Mouse (Mus musculus): ENCODE data around the gene Zfp451. TPM values are rescaled to one million over a fixed set of nuclear protein-coding genes. Genes with fewer than 3 reads are reported as not detected.
A peak's percentile ranks its signal among the peaks of the same experiment; 100 is the strongest.
"Not testable (repeated sequence)": the region's sequence is repeated elsewhere in the genome, so short reads cannot be mapped to it uniquely, and the experiment has no call there.

Gene Zfp451
- 2.6 and 3.3 TPM in 2 replicates for polyA plus RNA-seq (2012; rRNA removed)

GRCm38 (mm10) chr1:33813868-33814794, at the start of gene Zfp451:
TSS of gene Zfp451 (minus strand) at chr1:33814595.
- peak; percentile 65 to 89 for DNase-seq (ENCODE audit: low read depth in 1 of 2, low spot score in 2 of 2)
- under 1% methylated on average over 84 of the region's 85 CpGs for WGBS
- no peaks in the 10 kb centered on the region for H3K27me3 ChIP-seq (ENCODE audit: control insufficient read depth, insufficient read depth, low read length)
- H3K4me1 ChIP-seq (ENCODE audit: control insufficient read depth, insufficient read depth, insufficient read length): no peaks in the 10 kb centered on the region; the same call in 1 of the 2 replicates
- peak within 1 kb of the TSS; percentile 48 for H3K27ac ChIP-seq (ENCODE audit: insufficient read depth, low read length)
- TF ChIP-seq CTCF (IDR thresholded peaks at IDR 0.05; ENCODE audit: extremely low read depth, insufficient read depth, insufficient read length, insufficient replicate concordance) (0 out of 2 replicates have a peak, but pooled peaks have one; percentile 1), POLR2A (IDR thresholded peaks at IDR 0.05; ENCODE audit: low read depth, low read length) (no peak)
- peak within 1 kb of the TSS; percentile 74 for H3K4me3 ChIP-seq (ENCODE audit: extremely low read depth, insufficient read depth, insufficient read length)
- H3K36me3 ChIP-seq (ENCODE audit: control insufficient read depth, insufficient read depth, low read length): peaks cover 3% of the 10 kb centered on the region; the same call in 1 of the 2 replicates

- 90% methylated on average over 2 of the region's 2 CpGs for WGBS
- no peak overlapping the region for H3K27ac ChIP-seq (ENCODE audit: insufficient read depth, low read length)
Observed at GRCm38 (mm10) chr1:33846807-33847206, 32.4 kb upstream of the Zfp451 start.

GRCm38 (mm10) chr1:33843823-33844222, 29.4 kb upstream of the Zfp451 start:
- Histone ChIP-seq H3K4me1 (ENCODE audit: control insufficient read depth, insufficient read depth, insufficient read length) (no peaks in the 10 kb centered on the region), H3K27ac (ENCODE audit: insufficient read depth, low read length) (no peak overlapping the region), H3K4me3 (ENCODE audit: extremely low read depth, insufficient read depth, insufficient read length) (no peak overlapping the region), H3K36me3 (ENCODE audit: control insufficient read depth, insufficient read depth, low read length) (no peaks in the 10 kb centered on the region), H3K27me3 (ENCODE audit: control insufficient read depth, insufficient read depth, low read length) (no peaks in the 10 kb centered on the region)
- TF ChIP-seq POLR2A (IDR thresholded peaks at IDR 0.05; ENCODE audit: low read depth, low read length) (no peak), CTCF (IDR thresholded peaks at IDR 0.05; ENCODE audit: extremely low read depth, insufficient read depth, insufficient read length, insufficient replicate concordance) (no peak)
- DNase-seq (ENCODE audit: low read depth in 1 of 2, low spot score in 2 of 2): no peak
- 81% methylated on average over 6 of the region's 6 CpGs for WGBS

More at GRCm38 (mm10) chr1:33846807-33847206, 32.4 kb upstream of the Zfp451 start:
- no peak for DNase-seq (ENCODE audit: low read depth in 1 of 2, low spot score in 2 of 2)
- Histone ChIP-seq H3K4me3 (ENCODE audit: extremely low read depth, insufficient read depth, insufficient read length) (no peak overlapping the region), H3K36me3 (ENCODE audit: control insufficient read depth, insufficient read depth, low read length) (no peaks in the 10 kb centered on the region), H3K27me3 (ENCODE audit: control insufficient read depth, insufficient read depth, low read length) (no peaks in the 10 kb centered on the region), H3K4me1 (ENCODE audit: control insufficient read depth, insufficient read depth, insufficient read length) (no peaks in the 10 kb centered on the region)
- TF ChIP-seq POLR2A (IDR thresholded peaks at IDR 0.05; ENCODE audit: low read depth, low read length) (no peak), CTCF (IDR thresholded peaks at IDR 0.05; ENCODE audit: extremely low read depth, insufficient read depth, insufficient read length, insufficient replicate concordance) (no peak)

- H3K4me3 ChIP-seq (ENCODE audit: extremely low read depth, insufficient read depth, insufficient read length); H3K27ac ChIP-seq (ENCODE audit: insufficient read depth, low read length); H3K36me3 ChIP-seq (ENCODE audit: control insufficient read depth, insufficient read depth, low read length); H3K4me1 ChIP-seq (ENCODE audit: control insufficient read depth, insufficient read depth, insufficient read length); DNase-seq (ENCODE audit: low read depth in 1 of 2, low spot score in 2 of 2); H3K27me3 ChIP-seq (ENCODE audit: control insufficient read depth, insufficient read depth, low read length): not testable (repeated sequence)
- WGBS: 97% methylated on average over 14 of the region's 14 CpGs
Observed at GRCm38 (mm10) chr1:33838952-33839351, 24.6 kb upstream of the Zfp451 start.

- 67% methylated on average over 4 of the region's 4 CpGs for WGBS
- DNase-seq (ENCODE audit: low read depth in 1 of 2, low spot score in 2 of 2): no peak
- TF ChIP-seq POLR2A (IDR thresholded peaks at IDR 0.05; ENCODE audit: low read depth, low read length) (no peak), CTCF (IDR thresholded peaks at IDR 0.05; ENCODE audit: extremely low read depth, insufficient read depth, insufficient read length, insufficient replicate concordance) (no peak)
- Histone ChIP-seq H3K36me3 (ENCODE audit: control insufficient read depth, insufficient read depth, low read length) (no peaks in the 10 kb centered on the region), H3K4me1 (ENCODE audit: control insufficient read depth, insufficient read depth, insufficient read length) (no peaks in the 10 kb centered on the region), H3K27ac (ENCODE audit: insufficient read depth, low read length) (no peak overlapping the region), H3K4me3 (ENCODE audit: extremely low read depth, insufficient read depth, insufficient read length) (no peak overlapping the region), H3K27me3 (ENCODE audit: control insufficient read depth, insufficient read depth, low read length) (no peaks in the 10 kb centered on the region)
Observed at GRCm38 (mm10) chr1:33830586-33830985, 16.2 kb upstream of the Zfp451 start.

GRCm38 (mm10) chr1:33817931-33818330, 3.5 kb upstream of the Zfp451 start:
- TF ChIP-seq POLR2A (IDR thresholded peaks at IDR 0.05; ENCODE audit: low read depth, low read length) (no peak), CTCF (IDR thresholded peaks at IDR 0.05; ENCODE audit: extremely low read depth, insufficient read depth, insufficient read length, insufficient replicate concordance) (no peak)
- Histone ChIP-seq H3K27ac (ENCODE audit: insufficient read depth, low read length) (no peak overlapping the region), H3K36me3 (ENCODE audit: control insufficient read depth, insufficient read depth, low read length) (no peaks in the 10 kb centered on the region), H3K4me1 (ENCODE audit: control insufficient read depth, insufficient read depth, insufficient read length) (no peaks in the 10 kb centered on the region; the same call in 1 of the 2 replicates), H3K27me3 (ENCODE audit: control insufficient read depth, insufficient read depth, low read length) (no peaks in the 10 kb centered on the region), H3K4me3 (ENCODE audit: extremely low read depth, insufficient read depth, insufficient read length) (no peak overlapping the region)
- WGBS: 93% methylated on average over 2 of the region's 2 CpGs
- DNase-seq (ENCODE audit: low read depth in 1 of 2, low spot score in 2 of 2): no peak

- no peak for TF ChIP-seq POLR2A (IDR thresholded peaks at IDR 0.05; ENCODE audit: low read depth, low read length)
- no peak for TF ChIP-seq CTCF (IDR thresholded peaks at IDR 0.05; ENCODE audit: extremely low read depth, insufficient read depth, insufficient read length, insufficient replicate concordance)
- H3K36me3 ChIP-seq (ENCODE audit: control insufficient read depth, insufficient read depth, low read length): peaks cover 3% of the 10 kb centered on the region; the same call in 1 of the 2 replicates
- H3K4me3 ChIP-seq (ENCODE audit: extremely low read depth, insufficient read depth, insufficient read length): peak overlapping the region; percentile 74
- DNase-seq (ENCODE audit: low read depth in 1 of 2, low spot score in 2 of 2): no peak
- no peaks in the 10 kb centered on the region; the same call in 1 of the 2 replicates for H3K4me1 ChIP-seq (ENCODE audit: control insufficient read depth, insufficient read depth, insufficient read length)
- H3K27me3 ChIP-seq (ENCODE audit: control insufficient read depth, insufficient read depth, low read length): no peaks in the 10 kb centered on the region
- WGBS: 12% methylated on average over 11 of the region's 11 CpGs
- H3K27ac ChIP-seq (ENCODE audit: insufficient read depth, low read length): no peak overlapping the region
Observed at GRCm38 (mm10) chr1:33813495-33813867, 914 bp downstream of the Zfp451 start.
